Mouse (Mus musculus) T-helper 1 cell (primary cell): ENCODE measurements around the gene Tmem52.
"Not testable (repeated sequence)": the region's sequence is repeated elsewhere in the genome, so short reads cannot be mapped to it uniquely, and the experiment has no call there.

Source experiments
- in situ Hi-C: fragments of 300-600 bp; cut with MboI, MseI; formaldehyde crosslinking; loops from one replicate; pipeline ENCODE4 v1.15.1; 2025; ENCODE audit warnings: high pct_unique_total_duplicates

Gene Tmem52

GRCm38 (mm10) chr4:155472716-155473290 is 3.9 kb downstream of the Tmem52 start:
- in situ Hi-C loops: no loop called here

GRCm38 (mm10) chr4:155473319-155473718 is 4.4 kb downstream of the Tmem52 start:
- in situ Hi-C loops: no loop called here

- in situ Hi-C loops: not testable (repeated sequence)
Observed at GRCm38 (mm10) chr4:155473796-155474195, 4.9 kb downstream of the Tmem52 start.

DNA sequence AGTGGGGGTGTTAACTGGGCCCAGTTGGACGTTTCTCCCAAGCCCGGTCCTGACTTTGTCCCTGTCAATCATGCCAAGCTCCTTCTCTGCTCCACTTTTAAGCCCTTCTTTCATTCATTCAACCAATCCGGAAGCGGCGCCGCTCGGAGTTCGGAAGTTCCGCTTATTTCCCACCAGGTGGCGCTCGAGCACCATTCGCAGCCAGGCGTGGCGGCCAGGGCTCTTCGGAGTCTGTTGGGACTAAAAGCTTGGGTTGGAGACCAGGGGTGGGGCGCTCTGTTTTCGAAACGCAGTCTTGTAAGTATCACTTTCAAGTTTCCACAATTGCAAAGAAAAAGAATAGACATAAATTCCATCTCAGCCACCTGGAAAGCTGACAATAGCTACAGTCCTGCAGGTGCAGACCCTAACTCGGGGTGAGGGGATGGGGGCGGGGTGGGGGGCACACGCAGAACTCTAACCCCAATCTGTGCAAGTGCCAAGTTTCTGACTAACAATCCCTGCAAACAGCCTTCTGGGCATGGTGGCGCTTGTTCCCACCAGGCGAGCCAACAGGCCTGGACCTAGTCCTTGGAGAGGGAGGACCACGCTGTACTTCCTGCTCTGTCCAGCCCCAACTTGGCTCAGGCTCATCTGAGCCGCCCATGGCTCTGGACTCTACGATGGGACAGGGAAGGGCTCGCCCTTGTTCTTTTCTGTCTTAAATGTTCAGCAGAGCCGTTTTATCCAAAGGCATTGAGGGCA is 12.6 kb downstream of the Tmem52 start:
- in situ Hi-C loops: loop anchor here (5.0 kb wide), 1 partner anchor 96 kb away; no protein-coding TSS in a partner anchor

DNA sequence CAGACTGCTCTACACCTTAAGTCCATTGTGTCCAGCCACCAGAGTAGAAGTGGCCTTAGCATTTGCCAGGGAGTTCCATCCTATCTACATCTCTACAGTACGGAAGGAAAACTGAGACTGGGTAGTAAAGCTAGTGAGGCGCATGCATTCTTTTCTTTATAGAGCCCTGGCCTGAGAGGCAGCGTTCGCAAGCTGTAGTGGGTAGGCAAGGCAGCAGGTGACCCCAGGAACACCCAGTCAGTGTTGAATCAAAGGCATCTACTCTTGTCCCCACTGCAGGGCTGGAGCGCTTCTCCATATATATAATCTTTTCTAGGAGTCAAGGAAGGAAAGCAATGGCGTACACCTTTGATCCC is 13.2 kb downstream of the Tmem52 start:
- in situ Hi-C loops: loop anchor here (5.0 kb wide), 1 partner anchor 95 kb away; no protein-coding TSS in a partner anchor

GRCm38 (mm10) chr4:155482733-155483540 is 14.0 kb downstream of the Tmem52 start:
- in situ Hi-C loops: loop anchor here (5.0 kb wide), 1 partner anchor 94 kb away; no protein-coding TSS in a partner anchor

DNA sequence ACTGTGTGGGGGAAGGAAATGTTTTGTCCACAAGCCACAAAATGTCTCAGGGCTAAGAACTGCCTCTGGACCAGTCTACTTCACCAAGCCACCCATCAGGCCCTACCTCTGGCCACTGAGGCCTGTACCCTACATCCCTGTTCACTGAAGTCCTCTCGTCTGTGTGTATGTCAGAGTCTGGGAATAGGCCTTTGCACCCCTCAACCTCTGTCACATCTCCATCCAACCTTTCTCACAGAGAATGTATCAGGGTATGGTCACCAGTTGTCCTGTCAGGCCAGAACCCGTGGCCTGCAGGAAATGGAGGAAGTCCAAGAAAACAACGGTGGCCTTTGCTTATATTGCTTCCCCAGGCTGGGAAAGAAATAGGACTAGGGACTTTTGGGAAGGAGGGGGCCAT is 16.6 kb downstream of the Tmem52 start:
- in situ Hi-C loops: no loop called here

- in situ Hi-C loops: no loop called here
Observed at GRCm38 (mm10) chr4:155487746-155488145, 18.8 kb downstream of the Tmem52 start.

DNA sequence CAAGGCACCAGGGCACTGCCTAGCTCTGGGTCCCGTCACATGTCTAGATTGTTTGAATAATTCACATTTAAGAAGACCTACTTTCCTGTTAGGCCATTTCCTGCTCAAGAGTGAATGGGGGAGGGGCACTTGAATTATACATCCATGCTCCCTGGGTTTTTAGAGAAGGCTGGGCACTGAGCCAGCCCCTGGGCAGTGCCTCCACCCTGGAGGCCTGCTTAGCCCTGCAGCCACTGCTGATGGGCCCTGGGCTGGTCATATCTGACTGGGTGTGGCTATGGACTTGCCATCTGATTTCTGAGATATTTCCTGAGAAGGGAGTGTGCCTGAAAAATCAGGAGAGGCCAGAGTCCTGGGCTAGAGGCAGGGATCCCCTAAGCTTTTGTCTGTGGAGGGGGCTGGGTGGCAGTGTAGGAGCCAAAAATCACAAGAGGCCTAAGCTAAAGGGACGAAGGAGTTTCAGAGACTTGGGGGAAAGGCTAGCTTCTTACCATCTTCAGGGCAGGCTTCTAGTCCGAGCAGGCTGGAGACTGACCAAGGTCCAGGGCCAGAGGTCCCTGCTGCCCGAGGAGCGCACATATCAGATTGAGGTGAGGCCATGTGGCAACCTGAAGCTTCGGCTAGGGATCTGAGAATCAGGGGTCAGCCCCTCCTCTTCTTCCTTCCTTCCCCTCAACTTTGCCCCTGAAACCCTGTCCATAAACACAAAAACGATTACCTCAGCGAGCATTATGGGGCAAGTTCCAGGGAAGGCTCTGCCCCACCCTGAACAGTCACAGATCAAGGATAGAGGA is 19.5 kb downstream of the Tmem52 start:
- in situ Hi-C loops: no loop called here

DNA sequence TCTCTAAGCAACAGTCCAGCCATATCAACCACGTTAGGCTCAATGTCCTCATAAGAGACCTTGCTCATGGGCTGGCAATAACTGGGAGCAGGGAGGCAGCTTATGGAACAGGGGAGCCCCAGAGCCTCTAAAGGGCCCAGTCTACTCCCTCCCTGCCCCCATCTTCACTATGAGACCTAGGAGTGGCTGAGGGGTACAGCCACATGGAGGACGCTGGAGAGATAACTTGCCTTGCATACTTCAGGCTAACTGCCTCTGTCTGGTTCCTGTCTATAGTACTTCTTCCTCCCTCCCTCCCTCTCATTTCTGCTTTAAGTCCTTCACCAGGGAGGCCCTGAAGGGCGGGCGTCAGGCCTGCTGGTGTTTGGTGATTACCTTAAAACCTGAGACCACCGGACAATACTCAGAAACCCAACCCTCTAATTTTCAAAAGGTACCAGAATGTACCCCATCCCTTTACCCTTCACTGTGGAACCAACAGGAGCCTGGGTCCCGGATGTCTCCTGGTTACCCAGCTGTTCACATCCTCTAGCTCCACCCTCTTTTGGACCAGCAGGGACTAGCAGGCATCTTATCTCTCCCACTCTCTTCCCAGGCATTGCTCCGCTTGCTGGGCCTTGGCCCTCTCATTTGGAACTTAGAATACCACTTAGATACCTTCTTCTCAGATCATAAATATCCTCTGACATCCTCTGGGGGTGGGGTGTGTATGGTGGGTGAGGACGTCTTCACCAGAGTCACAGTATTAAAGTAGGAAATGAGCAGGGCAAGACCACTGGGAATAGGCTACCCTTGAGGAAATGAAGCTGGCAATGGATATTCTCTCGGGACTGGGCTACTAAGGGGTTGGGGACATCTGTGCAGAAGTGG is 20.4 kb downstream of the Tmem52 start:
- in situ Hi-C loops: no loop called here

DNA sequence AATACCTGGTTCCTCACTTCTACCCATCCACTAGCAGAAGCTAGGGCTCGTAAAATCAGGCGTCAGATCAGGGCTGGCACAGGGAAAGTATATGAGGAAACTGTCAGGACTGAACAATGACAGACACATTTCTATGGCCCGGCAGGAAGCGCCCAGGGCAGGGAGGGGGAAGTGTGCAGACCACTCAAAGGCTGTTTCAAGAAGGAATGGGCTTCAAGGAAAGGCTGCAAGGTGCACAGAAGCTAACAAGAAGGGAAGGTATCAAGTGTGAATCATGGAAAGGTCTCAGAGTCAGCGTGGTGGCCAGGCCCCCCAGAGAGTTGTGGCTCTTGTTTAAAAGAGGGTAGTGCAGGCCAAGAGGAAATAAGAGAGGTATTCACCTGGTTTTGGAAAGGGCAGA is 21.5 kb downstream of the Tmem52 start:
- in situ Hi-C loops: no loop called here

DNA sequence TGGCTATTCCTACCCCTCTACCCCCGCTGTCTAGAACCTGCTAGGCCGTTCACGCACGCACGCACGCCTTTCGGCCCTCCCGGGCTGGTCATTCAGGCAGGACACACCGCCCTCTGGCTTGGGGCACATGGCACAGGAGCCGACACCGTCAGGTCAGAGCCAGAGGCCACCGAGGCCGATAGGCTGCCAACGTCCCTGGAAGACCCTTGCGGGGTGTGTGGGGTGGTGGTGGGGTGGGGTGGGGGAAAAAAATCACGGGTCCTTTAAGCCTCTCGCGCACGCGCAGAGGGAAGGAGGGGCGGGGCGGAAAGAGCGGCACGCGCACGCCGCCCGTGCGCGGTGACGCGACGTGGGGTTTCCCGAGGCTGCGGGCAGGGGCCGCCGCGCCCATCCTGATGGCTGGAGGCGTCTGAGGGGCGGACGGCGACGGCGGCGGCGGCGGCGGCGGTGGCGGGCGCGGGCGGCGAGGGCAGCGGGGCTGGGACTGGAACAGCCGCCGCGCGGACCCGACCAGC is 22.1 kb downstream of the Tmem52 start, which contains the start of gene Gnb1:
Gnb1 (plus strand) TSS at position 372 of the 515 bp plus-strand sequence.
- in situ Hi-C loops: no loop called here

DNA sequence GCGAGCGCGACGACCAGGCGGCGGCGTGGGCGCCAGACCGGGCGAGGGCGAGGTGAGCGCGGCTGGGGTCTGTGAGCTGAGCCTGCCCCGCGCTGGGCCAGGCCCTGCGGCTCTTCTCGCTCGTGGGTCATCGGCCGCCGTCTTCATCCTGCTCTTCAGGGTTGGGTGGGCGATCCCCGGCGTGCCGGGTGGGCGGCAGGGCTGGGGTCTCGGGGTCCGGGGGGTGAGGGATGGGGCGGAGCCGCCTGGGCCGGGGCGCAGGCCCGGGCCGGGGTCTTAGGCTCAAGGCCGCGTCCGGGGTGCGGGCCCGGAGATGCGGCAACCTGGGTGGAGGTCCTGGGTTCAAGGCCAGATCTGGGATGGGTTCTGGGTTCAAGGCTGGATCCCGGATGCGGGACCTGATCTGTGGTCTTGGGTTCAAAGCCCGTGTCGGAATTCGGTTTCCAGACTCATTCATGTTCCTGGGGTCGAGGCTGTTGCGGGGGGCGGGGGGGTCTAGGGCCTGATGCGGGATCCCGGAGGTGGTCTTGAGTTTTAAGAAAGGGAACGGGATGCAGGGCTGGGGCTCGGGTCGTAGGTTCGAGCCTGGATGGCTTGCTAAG is 22.7 kb downstream of the Tmem52 start:
- in situ Hi-C loops: no loop called here

GRCm38 (mm10) chr4:155492131-155492633 is 23.3 kb downstream of the Tmem52 start:
- in situ Hi-C loops: no loop called here

GRCm38 (mm10) chr4:155494891-155495290 is 26.0 kb downstream of the Tmem52 start:
- in situ Hi-C loops: no loop called here

DNA sequence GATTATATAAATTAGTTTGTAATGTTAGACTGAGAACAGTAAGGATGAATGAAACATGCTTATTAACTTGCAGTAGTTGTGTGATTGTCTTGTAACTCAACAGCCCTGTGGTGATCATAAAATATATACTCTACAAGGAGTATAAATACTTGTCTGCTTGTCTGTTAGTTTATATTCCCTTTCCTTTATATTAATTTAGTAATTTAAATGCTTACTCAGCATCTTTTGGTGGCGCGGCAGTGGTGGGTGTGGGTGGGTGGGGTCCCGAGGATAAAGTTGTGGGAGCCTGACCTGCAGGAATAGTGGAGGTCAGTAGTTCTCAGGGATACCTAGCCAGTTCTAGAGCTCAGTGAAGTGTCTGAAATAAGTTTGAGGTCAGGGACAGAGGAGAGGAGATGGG is 29.0 kb downstream of the Tmem52 start:
- in situ Hi-C loops: no loop called here

DNA sequence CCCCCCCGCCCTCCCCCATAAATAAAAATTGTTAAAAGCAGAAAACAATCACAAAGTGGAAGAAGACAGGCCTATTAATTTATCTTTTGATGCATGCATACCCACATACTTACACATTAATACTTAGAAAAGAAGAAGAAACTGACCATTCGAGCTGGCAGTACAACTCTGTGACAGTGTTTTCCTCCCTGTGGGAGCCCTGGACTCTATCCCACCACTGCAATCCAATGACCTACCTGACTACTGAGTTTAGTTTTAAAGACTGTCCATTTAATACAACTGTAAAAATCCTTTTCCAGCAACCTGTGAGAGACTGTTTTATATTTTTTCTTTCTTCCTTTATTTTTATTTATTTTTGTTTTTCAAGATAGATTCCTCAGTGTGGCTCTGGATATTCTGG is 32.2 kb downstream of the Tmem52 start:
- in situ Hi-C loops: no loop called here

- in situ Hi-C loops: no loop called here
Observed at GRCm38 (mm10) chr4:155505067-155505466, 36.2 kb downstream of the Tmem52 start.

DNA sequence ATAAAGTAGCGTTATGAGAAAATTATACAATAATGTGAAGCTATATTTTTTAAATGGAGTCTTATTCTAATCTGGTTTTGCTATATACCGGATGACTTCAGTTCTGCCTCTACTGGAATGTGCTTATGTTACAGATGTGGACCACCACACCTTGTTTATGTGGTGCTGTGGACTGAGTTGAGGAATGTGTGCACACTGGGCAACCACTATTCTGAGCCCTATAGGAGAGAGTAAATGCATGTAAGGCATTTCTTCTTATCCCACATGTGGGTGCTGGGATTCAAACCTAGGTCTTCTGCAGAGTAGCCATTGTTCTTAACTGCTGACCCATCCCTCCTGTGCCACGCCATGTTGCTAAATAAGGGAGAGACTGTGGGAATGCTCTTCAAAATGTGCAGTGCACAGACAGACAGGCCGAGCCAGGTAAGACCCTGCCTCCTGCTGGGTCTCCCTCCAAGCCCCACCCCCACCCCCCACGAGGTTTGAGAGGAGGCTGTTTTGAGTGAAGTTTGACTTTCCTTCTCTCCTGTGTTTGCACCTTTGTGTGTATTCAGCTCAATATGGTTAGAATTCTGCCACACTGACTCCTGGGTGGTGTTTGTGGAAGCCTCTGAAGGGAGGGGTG is 36.9 kb downstream of the Tmem52 start:
- in situ Hi-C loops: no loop called here
